Mouse (Mus musculus) liver, postnatal 0 days (tissue): ENCODE data around the gene Hecw2.

ENCODE experiments used
- CTCF ChIP-seq: sonication (generic); IDR thresholded peaks from 2 replicates; pipeline ENCODE4 v1.5.1; 2016; ENCODE audit warnings: antibody characterized with exemption, low read depth
- EP300 ChIP-seq: IDR thresholded peaks from 2 replicates; pipeline ENCODE4 v1.6.1; 2016; ENCODE audit warnings: antibody characterized with exemption, low read depth, mild to moderate bottlenecking

- TF ChIP-seq CTCF: no peak
- no peak for TF ChIP-seq EP300
Observed at GRCm38 (mm10) chr1:54017686-54018085, 177.3 kb downstream of the Hecw2 start.
